In genomic region chr9:114527085-114527484, GRCm38 (mm10) we compare ENCODE assay signal across 9 mouse cellular contexts. TPM values are rescaled to one million over a fixed set of nuclear protein-coding genes. Genes with fewer than 3 reads are reported as not detected.
A peak's percentile ranks its signal among the peaks of the same experiment; 100 is the strongest.
DNase-seq lines count a peak whose midpoint lies in the region; ATAC-seq and TF ChIP-seq lines count a peak whose summit lies in the region.
"Had no signal": no experiment of that assay in that cellular context is flagged by ENCODE, and none has a peak within 500 bp of the region (broad histone marks: within the 10 kb centered on the region; RNA-seq: fewer than 3 reads in every experiment).

No protein-coding gene starts in this region.

- ATAC-seq in lung, embryonic 15.5 days (ENCODE audit: borderline replicate concordance, extremely low read depth, low FRiP score, low TSS enrichment), result peak; percentile 59; the same call in 1 of the 2 replicates

- in situ Hi-C loops in ES-E14 (cut with MboI; ENCODE audit: low sequenced_read_pairs in 2 of 2, unreplicated experiment in 2 of 2), result no loop called here

- peaks cover 5 to 30% of the 10 kb centered on the region in 2 experiments for H3K4me1 ChIP-seq in ES-E14 (ENCODE audit: control insufficient read depth in 2 of 2, insufficient read depth in 2 of 2, low read length in 2 of 2, poor library complexity in 1 of 2)
- peaks cover 5% of the 10 kb centered on the region for H3K4me1 ChIP-seq in brown adipose tissue, adult 24 weeks (ENCODE audit: control insufficient read depth, insufficient read depth, insufficient read length, low read length)
- peaks cover 48% of the 10 kb centered on the region for H3K4me1 ChIP-seq in lung, embryonic 15.5 days

- H3K9ac ChIP-seq in ES-E14 (ENCODE audit: insufficient read depth, low read depth, low read length, poor library complexity, severe bottlenecking), result peak overlapping the region; percentile 54; the same call in 1 of the 2 replicates
- 0 out of 2 replicates have a peak overlapping the region, but pooled peaks have one; percentile 14 for H3K9ac ChIP-seq in lung, embryonic 15.5 days

- H3K9me3 ChIP-seq in ES-E14 (ENCODE audit: control insufficient read depth, insufficient read depth, low read depth, low read length), result no peaks in the 10 kb centered on the region
- no peaks in the 10 kb centered on the region for H3K9me3 ChIP-seq in lung, embryonic 15.5 days

- H3K27ac ChIP-seq in ES-E14 (ENCODE audit: insufficient read depth, low read depth, low read length, poor library complexity, severe bottlenecking), result peak overlapping the region; percentile 94
- H3K27ac ChIP-seq in brown adipose tissue, adult 24 weeks (replicated peaks; ENCODE audit: low read depth, low read length), result no peak overlapping the region
- H3K27ac ChIP-seq in lung, embryonic 15.5 days, result peak overlapping the region; percentile 83

- no peak for DNase-seq in ES-E14 (ENCODE audit: low read depth, low spot score)
- DNase-seq in heart, adult 9 months (ENCODE audit: low spot score in 2 of 2), result peak; percentile 45 to 71
- DNase-seq in kidney, adult 18-20 months, result peak; percentile 50
- DNase-seq in splenic B cell, adult 2 months (ENCODE audit: low read depth, low spot score), result peak; percentile 15
- DNase-seq in cerebellum, adult 9-10 months, result no peak
- DNase-seq in left cerebral cortex, adult 18-20 months (ENCODE audit: low spot score in 2 of 2), result no peak

- H3K27me3 ChIP-seq in lung, embryonic 15.5 days, result no peaks in the 10 kb centered on the region
- no peaks in the 10 kb centered on the region for H3K27me3 ChIP-seq in splenic B cell, adult 2 months (ENCODE audit: control insufficient read depth, insufficient read depth, low read length, poor library complexity, severe bottlenecking)

- peak overlapping the region; percentile 55 to 64 for H3K4me3 ChIP-seq in ES-E14 (ENCODE audit: insufficient read depth in 1 of 2, low read depth in 1 of 2, low read length in 2 of 2, poor library complexity in 1 of 2, severe bottlenecking in 1 of 2)
- H3K4me3 ChIP-seq in brown adipose tissue, adult 24 weeks (ENCODE audit: insufficient read depth, low read depth, low read length), result peak overlapping the region; percentile 46
- peak overlapping the region; percentile 21 for H3K4me3 ChIP-seq in lung, embryonic 15.5 days

- 3% methylated on average over 16 of the region's 16 CpGs for WGBS in lung, embryonic 15.5 days

- peak overlapping the region; percentile 53 for H3K4me2 ChIP-seq in lung, embryonic 15.5 days

- H3K36me3 ChIP-seq in ES-E14 (ENCODE audit: control insufficient read depth, insufficient read depth, low read length, poor library complexity, severe bottlenecking), result peaks cover 25% of the 10 kb centered on the region
- no peaks in the 10 kb centered on the region for H3K36me3 ChIP-seq in lung, embryonic 15.5 days
- no peaks in the 10 kb centered on the region for H3K36me3 ChIP-seq in splenic B cell, adult 2 months (ENCODE audit: control insufficient read depth, insufficient read depth, low read length, poor library complexity, severe bottlenecking)

TF ChIP-seq in ES-E14, 5 proteins besides CTCF, POLR2A, EP300 and RAD21:
- no peak for TF ChIP-seq ZC3H11A (IDR thresholded peaks at IDR 0.05; ENCODE audit: borderline replicate concordance, low read depth, low read length)
- no peak for TF ChIP-seq CHD2 (IDR thresholded peaks at IDR 0.05; ENCODE audit: low read depth, low read length)
- TF ChIP-seq MAFK (IDR thresholded peaks at IDR 0.05; ENCODE audit: insufficient read depth, low read depth, low read length), result no peak
- no peak for TF ChIP-seq ZNF384 (IDR thresholded peaks at IDR 0.05; ENCODE audit: low read depth, low read length)
- TF ChIP-seq HCFC1 (IDR thresholded peaks at IDR 0.05; ENCODE audit: borderline replicate concordance, insufficient read depth, low read length), result peak; percentile 59; the same call in 1 of the 2 replicates

RNA-seq across cellular contexts. Expression of gene C130032M10Rik, which starts 11.6 kb away (rescaled TPM):
- 1.8 and 2.7 TPM in 2 replicates for total RNA-seq in ES-E14 (2012; rRNA removed)
- polyA plus RNA-seq in brown adipose tissue, adult 24 weeks (2012; ENCODE audit: insufficient read depth, insufficient read length, missing spikeins), result not detected in 2 replicates
- 0.23 TPM in 1 of 2 replicates, not detected in the other for polyA plus RNA-seq in lung, embryonic 15.5 days (2015; fragmentation: Nextera tagmentation; extraction: Ambion mirVana)
- not detected for total RNA-seq in left cerebral cortex, adult 18-20 months (2021)
- total RNA-seq: gastrocnemius, adult 8-10 months had no signal

RNA-seq across cellular contexts. Expression of gene Ccr4, which starts 22.4 kb away (rescaled TPM):
- 1.4 and 1.8 TPM in 2 replicates for total RNA-seq in ES-E14 (2012; rRNA removed)
- not detected in 2 replicates for polyA plus RNA-seq in brown adipose tissue, adult 24 weeks (2012; ENCODE audit: insufficient read depth, insufficient read length, missing spikeins)
- polyA plus RNA-seq in lung, embryonic 15.5 days (2015; fragmentation: Nextera tagmentation; extraction: Ambion mirVana), result 0.37 TPM in 1 of 2 replicates, not detected in the other
- total RNA-seq in left cerebral cortex, adult 18-20 months (2021), result not detected
- total RNA-seq: gastrocnemius, adult 8-10 months had no signal

RNA-seq across cellular contexts. Expression of gene Trim71, which starts 37.1 kb away (rescaled TPM):
- 132 and 141 TPM in 2 replicates for total RNA-seq in ES-E14 (2012; rRNA removed)
- not detected in 2 replicates for polyA plus RNA-seq in brown adipose tissue, adult 24 weeks (2012; ENCODE audit: insufficient read depth, insufficient read length, missing spikeins)
- 1.2 TPM in 2 replicates for polyA plus RNA-seq in lung, embryonic 15.5 days (2015; fragmentation: Nextera tagmentation; extraction: Ambion mirVana)
- total RNA-seq in left cerebral cortex, adult 18-20 months (2021), result under 1 TPM; 0.84 to 0.95 TPM
- total RNA-seq: gastrocnemius, adult 8-10 months had no signal

Comparison
In these comparisons a context has a peak if more than half of its experiments do, and no peak if none do; other contexts are left out.
1. DNase-seq: peak in heart, adult 9 months (2 of 2), kidney, adult 18-20 months (single experiment) and splenic B cell, adult 2 months (single experiment); none in ES-E14 (single experiment), cerebellum, adult 9-10 months (single experiment) and left cerebral cortex, adult 18-20 months (0 of 2).
2. RNA of gene Trim71, which starts 37.1 kb away (total RNA-seq): 132 to 141 TPM in ES-E14; 0.84 to 0.95 TPM in left cerebral cortex, adult 18-20 months; every median in the first group is over 10 times any median in the second.
3. Peak in every context shown above with its lines, with median percentiles within 50 percentile points of each other: H3K4me3 ChIP-seq.